Mouse (Mus musculus): Measurements from ENCODE around the gene Ldb3. TPM values are rescaled to one million over a fixed set of nuclear protein-coding genes. Genes with fewer than 3 reads are reported as not detected.

Gene Ldb3
- polyA plus RNA-seq, 1 experiment from 2014 or later: 0.28 TPM

DNA sequence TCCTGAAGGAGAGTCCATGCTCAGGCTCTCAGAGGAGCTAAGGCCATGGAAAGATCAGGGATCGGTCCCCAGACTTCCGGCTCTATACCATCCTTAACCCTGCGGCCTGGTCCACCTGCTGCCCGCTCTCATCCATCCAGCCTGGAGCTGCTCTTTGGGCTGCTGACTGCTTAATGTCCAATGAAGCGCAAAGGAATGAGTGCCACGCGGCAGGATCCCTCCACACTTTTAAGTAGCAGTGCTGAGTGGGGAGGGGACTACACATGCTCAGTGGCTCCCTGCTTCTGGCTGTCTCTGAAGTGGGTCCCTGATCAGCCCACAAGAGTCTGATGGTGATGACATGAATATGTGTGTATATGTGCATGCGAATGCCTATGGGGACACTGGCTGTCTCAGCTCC is 11.5 kb upstream of the Ldb3 start, which contains the start of gene Opn4:
Gene Opn4 (minus strand): TSS at position 202 of the 400 bp plus-strand sequence.
- H3K4me2 ChIP-seq (replicated peaks; ENCODE audit: low read depth, low read length): no peak within 1 kb of the TSS
- H3K36me3 ChIP-seq (ENCODE audit: control insufficient read depth, insufficient read depth, low read length): no peaks in the 10 kb centered on the region
- no peak within 1 kb of the TSS for H3K4me3 ChIP-seq (ENCODE audit: low read depth, low read length)
- no peaks in the 10 kb centered on the region for H3K4me1 ChIP-seq (replicated peaks; ENCODE audit: control insufficient read depth, insufficient read depth, low read length)
- H3K9ac ChIP-seq (ENCODE audit: low read depth, low read length): no peak within 1 kb of the TSS
- 71% methylated on average over 8 of the region's 8 CpGs for WGBS
- H3K27ac ChIP-seq (ENCODE audit: low read depth, low read length): no peak within 1 kb of the TSS
- ATAC-seq (ENCODE audit: low FRiP score) (no peak), DNase-seq (ENCODE audit: low spot score) (no peak)
- H3K27me3 ChIP-seq (ENCODE audit: control insufficient read depth, insufficient read depth, low read length): no peaks in the 10 kb centered on the region
- H3K9me3 ChIP-seq (ENCODE audit: control insufficient read depth, low read length): no peaks in the 10 kb centered on the region

DNA sequence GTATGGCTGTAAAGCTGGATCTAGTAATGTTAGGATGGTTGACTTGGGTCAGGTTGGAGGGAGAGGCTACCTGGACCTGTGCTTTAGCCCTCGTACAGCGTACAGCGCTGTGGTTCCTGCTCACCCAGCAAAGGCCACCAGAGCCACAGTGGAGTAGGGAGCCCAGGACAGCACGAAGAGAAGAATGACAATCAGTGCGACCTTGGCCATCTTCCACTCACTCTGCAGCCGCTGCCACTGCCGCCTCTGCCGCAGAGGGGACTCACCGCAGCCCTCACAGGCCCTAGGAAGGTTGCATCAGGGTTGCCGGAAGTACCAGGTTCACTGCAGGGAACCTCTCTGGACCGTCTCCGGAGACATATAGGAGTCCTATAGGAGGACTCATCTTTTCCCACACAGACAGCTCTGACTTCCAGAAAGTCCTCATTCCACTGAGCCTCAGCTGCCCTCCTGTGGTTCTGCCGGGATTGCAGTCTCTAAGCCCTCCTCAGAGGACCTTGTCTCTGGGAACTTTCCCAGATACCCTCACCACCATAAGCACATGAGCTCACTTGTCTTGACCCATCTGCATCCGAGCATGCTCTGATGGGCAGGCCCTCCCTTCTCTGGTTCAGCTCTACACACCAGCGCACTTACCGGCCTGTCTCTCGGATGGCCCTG is 7.2 kb upstream of the Ldb3 start:
- Histone ChIP-seq H3K36me3 (ENCODE audit: control insufficient read depth, insufficient read depth, low read length) (no peaks in the 10 kb centered on the region), H3K4me3 (ENCODE audit: low read depth, low read length) (no peak overlapping the region), H3K27me3 (ENCODE audit: control insufficient read depth, insufficient read depth, low read length) (no peaks in the 10 kb centered on the region), H3K4me2 (replicated peaks; ENCODE audit: low read depth, low read length) (no peak overlapping the region), H3K9ac (ENCODE audit: low read depth, low read length) (no peak overlapping the region), H3K4me1 (replicated peaks; ENCODE audit: control insufficient read depth, insufficient read depth, low read length) (no peaks in the 10 kb centered on the region), H3K27ac (ENCODE audit: low read depth, low read length) (no peak overlapping the region), H3K9me3 (ENCODE audit: control insufficient read depth, low read length) (no peaks in the 10 kb centered on the region)
- DNase-seq (ENCODE audit: low spot score): no peak
- WGBS: 85% methylated on average over 17 of the region's 17 CpGs
- no peak for ATAC-seq (ENCODE audit: low FRiP score)

DNA sequence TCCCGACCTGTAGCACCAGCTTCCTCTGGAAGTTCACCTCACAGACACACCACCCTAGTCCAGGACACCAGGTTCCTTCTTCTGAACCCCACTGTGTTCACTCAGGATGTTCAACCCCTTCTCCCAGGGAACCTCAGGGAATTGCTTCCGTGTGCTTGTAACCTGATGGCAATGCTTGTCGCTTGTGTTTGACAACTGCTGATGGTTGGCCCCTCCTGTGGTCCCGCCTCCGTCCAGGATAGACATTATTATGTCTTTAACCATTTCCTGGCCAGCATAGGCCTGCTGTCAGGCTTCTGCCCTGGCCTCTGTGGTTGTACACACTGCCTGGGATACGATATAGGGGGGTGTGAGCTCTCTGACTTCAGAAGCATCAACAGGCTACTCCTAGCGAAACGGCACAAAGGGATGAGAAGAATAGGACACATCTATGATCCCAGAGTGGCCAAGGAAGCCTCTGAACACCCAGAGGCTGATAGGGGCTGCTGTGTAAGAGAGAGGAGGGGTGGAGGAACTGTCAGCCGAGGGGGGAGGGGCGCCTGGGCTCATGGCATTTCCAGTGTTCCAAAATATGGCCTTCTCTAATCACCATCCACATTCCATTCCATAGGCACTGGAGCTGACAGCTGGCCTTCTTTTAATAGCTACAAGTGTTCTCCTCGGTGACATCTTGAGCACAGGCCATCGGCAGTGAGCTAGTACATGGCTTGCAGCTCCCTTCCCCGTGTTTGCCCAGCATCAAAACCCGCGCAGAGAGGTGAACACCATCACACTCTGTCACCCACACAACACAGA is 3.5 kb upstream of the Ldb3 start:
- H3K9me3 ChIP-seq (ENCODE audit: control insufficient read depth, low read length): no peaks in the 10 kb centered on the region
- no peak overlapping the region for H3K4me3 ChIP-seq (ENCODE audit: low read depth, low read length)
- H3K36me3 ChIP-seq (ENCODE audit: control insufficient read depth, insufficient read depth, low read length): no peaks in the 10 kb centered on the region
- DNase-seq (ENCODE audit: low spot score): no peak
- no peak for ATAC-seq (ENCODE audit: low FRiP score)
- H3K4me1 ChIP-seq (replicated peaks; ENCODE audit: control insufficient read depth, insufficient read depth, low read length): no peaks in the 10 kb centered on the region
- no peak overlapping the region for H3K4me2 ChIP-seq (replicated peaks; ENCODE audit: low read depth, low read length)
- WGBS: 73% methylated on average over 15 of the region's 15 CpGs
- H3K27ac ChIP-seq (ENCODE audit: low read depth, low read length): no peak overlapping the region
- H3K9ac ChIP-seq (ENCODE audit: low read depth, low read length): no peak overlapping the region
- no peaks in the 10 kb centered on the region for H3K27me3 ChIP-seq (ENCODE audit: control insufficient read depth, insufficient read depth, low read length)

DNA sequence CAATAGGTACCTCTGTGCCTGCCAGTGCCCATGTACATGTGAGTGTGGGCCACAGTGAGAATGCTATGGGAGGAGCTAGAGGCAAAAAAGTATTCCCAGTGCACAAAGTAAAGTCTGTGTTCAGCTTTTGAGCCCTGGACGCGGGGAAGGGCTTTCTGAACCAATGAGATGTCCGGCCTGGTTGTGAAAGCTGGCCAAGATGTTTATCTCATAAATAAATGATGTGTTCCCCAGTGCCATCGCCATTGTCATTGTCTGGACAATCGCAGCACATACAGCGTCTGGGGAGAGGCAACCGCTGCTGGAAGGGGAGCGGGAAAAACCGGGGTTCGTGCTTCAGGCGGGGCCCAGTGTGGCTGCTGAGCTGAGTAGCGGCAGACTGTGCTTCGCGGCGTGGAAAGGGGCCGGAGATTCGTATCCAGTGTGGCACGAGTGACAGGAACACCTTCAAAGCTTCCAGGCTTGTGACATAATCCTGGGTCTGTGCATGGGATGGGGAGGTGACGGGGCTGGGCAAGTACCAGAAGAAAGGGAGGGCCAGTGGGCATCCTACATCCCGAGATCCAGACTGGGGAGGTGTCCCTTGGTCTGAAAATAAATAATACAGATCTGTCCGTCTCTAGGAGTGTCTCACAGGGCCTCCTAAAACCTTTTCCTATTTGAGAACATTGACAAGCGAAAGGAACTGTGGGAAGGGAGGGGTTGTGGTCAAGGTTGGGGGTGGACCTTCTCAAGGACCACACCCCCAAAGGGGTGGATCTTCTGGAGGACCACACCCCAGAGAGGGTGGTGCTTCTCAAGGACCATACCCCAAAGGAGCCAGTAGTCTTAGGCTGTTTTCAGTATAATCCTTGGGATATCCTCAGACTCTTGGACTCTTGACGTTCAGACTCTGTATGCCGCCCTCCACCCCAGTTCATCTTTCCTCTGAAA is 2.5 kb upstream of the Ldb3 start:
- Histone ChIP-seq H3K4me3 (ENCODE audit: low read depth, low read length) (no peak overlapping the region), H3K4me1 (replicated peaks; ENCODE audit: control insufficient read depth, insufficient read depth, low read length) (no peaks in the 10 kb centered on the region), H3K9me3 (ENCODE audit: control insufficient read depth, low read length) (no peaks in the 10 kb centered on the region), H3K27me3 (ENCODE audit: control insufficient read depth, insufficient read depth, low read length) (no peaks in the 10 kb centered on the region), H3K4me2 (replicated peaks; ENCODE audit: low read depth, low read length) (no peak overlapping the region), H3K27ac (ENCODE audit: low read depth, low read length) (no peak overlapping the region), H3K9ac (ENCODE audit: low read depth, low read length) (no peak overlapping the region), H3K36me3 (ENCODE audit: control insufficient read depth, insufficient read depth, low read length) (no peaks in the 10 kb centered on the region)
- 62% methylated on average over 24 of the region's 24 CpGs for WGBS
- DNase-seq (ENCODE audit: low spot score) (no peak), ATAC-seq (ENCODE audit: low FRiP score) (0 out of 2 replicates have a peak, but pooled peaks have one; percentile 21)

DNA sequence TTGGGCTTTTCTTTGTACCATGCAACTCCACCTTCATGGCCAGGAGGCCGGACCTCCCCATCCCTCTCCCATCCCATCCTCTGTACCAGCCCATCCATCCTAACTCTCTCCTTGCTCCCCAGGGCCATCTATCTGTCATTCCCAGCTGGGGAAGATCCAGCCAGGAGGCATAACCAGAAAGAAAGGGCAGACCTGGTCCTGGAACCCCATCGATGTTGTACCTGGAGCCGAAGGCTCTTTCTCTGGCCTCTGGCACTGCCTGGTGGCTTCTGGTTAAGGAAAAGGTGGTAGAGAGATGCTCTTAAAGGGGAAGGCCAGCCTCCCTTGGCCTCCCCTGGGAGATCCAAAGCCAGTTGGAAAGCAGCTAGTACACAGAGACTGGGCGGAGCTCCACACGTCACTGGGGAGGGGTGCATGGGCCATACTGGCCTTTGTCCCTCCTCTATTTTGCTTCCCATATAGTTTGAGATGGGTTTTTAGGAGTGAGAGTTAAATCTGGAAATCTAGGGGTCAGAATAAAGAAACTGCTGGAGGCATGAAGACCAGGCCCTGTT is 1.6 kb upstream of the Ldb3 start:
- H3K9ac ChIP-seq (ENCODE audit: low read depth, low read length): no peak overlapping the region

DNA sequence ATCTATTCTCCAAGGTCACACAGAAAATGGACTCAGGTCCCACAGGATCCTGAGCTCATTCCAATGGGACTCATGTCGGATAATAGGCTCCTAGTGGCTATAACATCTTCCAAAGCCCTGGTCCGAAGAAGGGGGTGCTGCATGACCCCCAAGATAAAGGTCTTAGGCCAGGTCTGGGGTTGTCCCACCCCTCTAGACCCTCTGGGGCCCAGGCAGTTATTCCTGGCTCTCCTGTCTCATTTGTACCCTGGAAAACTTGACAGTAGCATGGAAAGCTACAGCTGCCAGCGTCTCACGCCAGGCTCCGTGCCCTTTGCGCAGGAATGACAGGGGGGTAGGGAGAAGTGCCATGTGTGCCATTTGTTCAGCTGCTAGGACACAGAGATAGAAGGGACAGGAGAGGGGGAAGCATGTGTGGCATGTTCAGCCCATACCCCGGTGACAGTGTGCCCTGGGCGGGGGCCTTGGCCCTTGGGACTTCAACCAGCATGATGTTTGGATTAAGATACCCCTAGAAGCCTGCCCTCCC is 767 bp upstream of the Ldb3 start:
- no peak overlapping the region for H3K4me2 ChIP-seq (replicated peaks; ENCODE audit: low read depth, low read length)
- no peaks in the 10 kb centered on the region for H3K9me3 ChIP-seq (ENCODE audit: control insufficient read depth, low read length)
- 89% methylated on average over 8 of the region's 8 CpGs for WGBS
- H3K27me3 ChIP-seq (ENCODE audit: control insufficient read depth, insufficient read depth, low read length): no peaks in the 10 kb centered on the region
- no peak overlapping the region for H3K9ac ChIP-seq (ENCODE audit: low read depth, low read length)
- no peaks in the 10 kb centered on the region for H3K36me3 ChIP-seq (ENCODE audit: control insufficient read depth, insufficient read depth, low read length)
- DNase-seq (ENCODE audit: low spot score) (no peak), ATAC-seq (ENCODE audit: low FRiP score) (no peak)
- H3K27ac ChIP-seq (ENCODE audit: low read depth, low read length): no peak overlapping the region
- no peak overlapping the region for H3K4me3 ChIP-seq (ENCODE audit: low read depth, low read length)
- H3K4me1 ChIP-seq (replicated peaks; ENCODE audit: control insufficient read depth, insufficient read depth, low read length): no peaks in the 10 kb centered on the region

More for the DNA sequence above, 1.6 kb upstream of the Ldb3 start:
- 89% methylated on average over 5 of the region's 5 CpGs for WGBS
- DNase-seq (ENCODE audit: low spot score): no peak
- Histone ChIP-seq H3K27me3 (ENCODE audit: control insufficient read depth, insufficient read depth, low read length) (no peaks in the 10 kb centered on the region), H3K36me3 (ENCODE audit: control insufficient read depth, insufficient read depth, low read length) (no peaks in the 10 kb centered on the region), H3K4me2 (replicated peaks; ENCODE audit: low read depth, low read length) (no peak overlapping the region), H3K4me1 (replicated peaks; ENCODE audit: control insufficient read depth, insufficient read depth, low read length) (no peaks in the 10 kb centered on the region), H3K4me3 (ENCODE audit: low read depth, low read length) (no peak overlapping the region), H3K27ac (ENCODE audit: low read depth, low read length) (no peak overlapping the region), H3K9me3 (ENCODE audit: control insufficient read depth, low read length) (no peaks in the 10 kb centered on the region)
- no peak for ATAC-seq (ENCODE audit: low FRiP score)

DNA sequence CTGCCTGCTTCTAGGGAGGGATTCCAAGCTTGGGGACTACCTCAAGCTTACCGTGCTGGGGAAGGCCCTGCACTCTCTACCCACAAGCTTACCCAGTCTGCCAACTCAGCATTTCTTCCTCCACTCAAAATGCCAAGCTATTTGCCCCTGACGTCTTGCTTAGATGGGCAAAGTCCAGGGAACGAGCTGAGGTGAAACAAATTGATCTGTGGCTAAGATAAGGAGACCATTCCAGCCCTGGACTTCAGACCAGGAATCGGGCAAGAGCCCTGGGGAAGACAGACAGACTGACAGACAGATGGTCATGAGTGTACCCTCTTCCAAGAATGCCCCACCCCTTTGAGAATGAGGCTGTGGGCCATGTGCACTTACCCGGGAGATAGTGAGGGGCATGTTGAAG is 477 bp downstream of the Ldb3 start:
- no peak for ATAC-seq (ENCODE audit: low FRiP score)
- Histone ChIP-seq H3K4me2 (replicated peaks; ENCODE audit: low read depth, low read length) (no peak overlapping the region), H3K4me1 (replicated peaks; ENCODE audit: control insufficient read depth, insufficient read depth, low read length) (no peaks in the 10 kb centered on the region), H3K27ac (ENCODE audit: low read depth, low read length) (no peak overlapping the region), H3K27me3 (ENCODE audit: control insufficient read depth, insufficient read depth, low read length) (no peaks in the 10 kb centered on the region), H3K4me3 (ENCODE audit: low read depth, low read length) (no peak overlapping the region), H3K9ac (ENCODE audit: low read depth, low read length) (no peak overlapping the region), H3K36me3 (ENCODE audit: control insufficient read depth, insufficient read depth, low read length) (no peaks in the 10 kb centered on the region), H3K9me3 (ENCODE audit: control insufficient read depth, low read length) (no peaks in the 10 kb centered on the region)
- WGBS: 81% methylated on average over 5 of the region's 5 CpGs
- DNase-seq (ENCODE audit: low spot score): no peak

DNA sequence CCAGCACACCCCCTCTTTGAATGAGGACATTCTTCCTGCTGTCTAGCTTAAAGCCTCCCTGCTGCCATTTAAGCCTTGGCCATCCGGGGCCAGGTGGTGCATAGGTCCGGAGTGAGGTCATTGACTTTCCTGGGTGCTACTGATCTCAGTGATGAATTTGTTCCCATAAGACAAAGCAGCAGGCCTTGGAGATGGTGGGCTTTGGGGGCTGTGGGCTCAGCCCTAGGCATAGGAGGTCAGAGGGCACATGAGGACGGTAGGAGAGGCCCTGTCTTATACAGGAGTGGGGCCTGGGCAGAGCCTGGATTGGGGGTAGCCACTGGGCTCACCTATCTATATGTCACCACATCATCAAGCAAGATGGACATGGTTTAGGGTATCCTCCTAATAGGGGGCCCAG is 1.6 kb downstream of the Ldb3 start:
- WGBS: 85% methylated on average over 3 of the region's 3 CpGs
- Histone ChIP-seq H3K27me3 (ENCODE audit: control insufficient read depth, insufficient read depth, low read length) (no peaks in the 10 kb centered on the region), H3K36me3 (ENCODE audit: control insufficient read depth, insufficient read depth, low read length) (no peaks in the 10 kb centered on the region), H3K4me2 (replicated peaks; ENCODE audit: low read depth, low read length) (no peak overlapping the region), H3K9me3 (ENCODE audit: control insufficient read depth, low read length) (no peaks in the 10 kb centered on the region), H3K9ac (ENCODE audit: low read depth, low read length) (no peak overlapping the region), H3K4me3 (ENCODE audit: low read depth, low read length) (no peak overlapping the region), H3K27ac (ENCODE audit: low read depth, low read length) (no peak overlapping the region), H3K4me1 (replicated peaks; ENCODE audit: control insufficient read depth, insufficient read depth, low read length) (no peaks in the 10 kb centered on the region)
- DNase-seq (ENCODE audit: low spot score): no peak
- ATAC-seq (ENCODE audit: low FRiP score): no peak
